Mouse (Mus musculus) CH12.LX (cell line): ENCODE measurements around the gene Zfp423. TPM values are rescaled to one million over a fixed set of nuclear protein-coding genes. Genes with fewer than 3 reads are reported as not detected.

Source experiments
- DNase-seq: peaks from one replicate; pipeline ENCODE4 v3.0.0-alpha.2; 2013; ENCODE audit errors: extremely low read depth
- H3K27ac ChIP-seq: 2 replicates; pipeline ENCODE4 v1.5.1; 2012; ENCODE audit warnings: low read depth, mild to moderate bottlenecking, control low read depth, moderate library complexity; ENCODE audit not compliant: insufficient read depth
- H3K27me3 ChIP-seq: replicated peaks from 2 replicates; pipeline ENCODE3; 2012; ENCODE audit warnings: inconsistent platforms
- H3K36me3 ChIP-seq, 2 experiments: replicated peaks in 1 of 2; 2 replicates each; pipeline versions ENCODE3 to v1.6.1; 2012; ENCODE audit warnings: inconsistent platforms in 1 of 2, low read length in 1 of 2, mild to moderate bottlenecking in 1 of 2, mixed read lengths in 1 of 2, moderate library complexity in 1 of 2; ENCODE audit not compliant: control insufficient read depth in 1 of 2, insufficient read depth in 1 of 2
- H3K4me1 ChIP-seq, 2 experiments: 2 replicates each; pipeline ENCODE4 v1.6.1; 2012; ENCODE audit warnings: inconsistent platforms in 1 of 2, moderate library complexity in 1 of 2; ENCODE audit not compliant: insufficient read depth in 2 of 2, control insufficient read depth in 1 of 2
- H3K4me2 ChIP-seq: 2 replicates; pipeline ENCODE4 v1.6.1; 2012; ENCODE audit warnings: low read depth, mild to moderate bottlenecking, control low read depth; ENCODE audit not compliant: poor library complexity, insufficient read depth, severe bottlenecking
- H3K4me3 ChIP-seq, 3 experiments: fragments of 150-350 bp in 1 of 3; sonication (generic) in 1 of 3; replicated peaks in 1 of 3; 2 replicates each; pipeline versions ENCODE3 to v1.5.1; 2011 to 2012; ENCODE audit warnings: low read depth in 2 of 3, low read length in 2 of 3, mild to moderate bottlenecking in 2 of 3, moderate library complexity in 2 of 3, control low read depth in 1 of 3, improper control_type of control experiment in 1 of 3, inconsistent platforms in 1 of 3, mixed read lengths in 1 of 3; ENCODE audit not compliant: poor library complexity in 1 of 3
- H3K79me2 ChIP-seq: replicated peaks from 2 replicates; pipeline ENCODE4 v1.6.1; 2012; ENCODE audit warnings: mild to moderate bottlenecking, moderate library complexity; ENCODE audit not compliant: control insufficient read depth, poor library complexity, insufficient read depth, severe bottlenecking; ENCODE audit errors: extremely low read depth
- H3K9ac ChIP-seq: 2 replicates; pipeline ENCODE4 v1.6.1; 2012; ENCODE audit warnings: low read depth, mild to moderate bottlenecking, control low read depth, moderate library complexity; ENCODE audit not compliant: insufficient read depth
- H3K9me3 ChIP-seq: replicated peaks from 2 replicates; pipeline ENCODE3; 2012; ENCODE audit warnings: low read length, inconsistent platforms, mixed read lengths
- CHD1 ChIP-seq: IDR thresholded peaks from 2 replicates; pipeline ENCODE4 v1.6.1; 2012; ENCODE audit warnings: low read depth, low read length, improper control_type of control experiment, inconsistent platforms
- CTCF ChIP-seq, 2 experiments: IDR thresholded peaks in 1 of 2; conservative IDR thresholded peaks in 1 of 2; 2 replicates each; pipeline ENCODE4 v1.5.1; 2011 to 2012; ENCODE audit warnings: low read depth in 2 of 2, low read length in 2 of 2, improper control_type of control experiment in 1 of 2, inconsistent platforms in 1 of 2, mild to moderate bottlenecking in 1 of 2, moderate library complexity in 1 of 2
- JUND ChIP-seq: conservative IDR thresholded peaks from 2 replicates; pipeline ENCODE4 v1.6.1; 2011; ENCODE audit warnings: low read depth, low read length, improper control_type of control experiment
- MAFK ChIP-seq: IDR thresholded peaks from 2 replicates; pipeline ENCODE4 v1.6.1; 2011; ENCODE audit warnings: low read length, improper control_type of control experiment; ENCODE audit not compliant: insufficient replicate concordance
- MAZ ChIP-seq: IDR thresholded peaks from 2 replicates; pipeline ENCODE4 v1.6.1; 2012; ENCODE audit warnings: low read depth, mild to moderate bottlenecking, inconsistent platforms, low read length, improper control_type of control experiment, moderate library complexity
- MYC ChIP-seq: IDR thresholded peaks from 2 replicates; pipeline ENCODE4 v1.6.1; 2011; ENCODE audit warnings: low read depth, mild to moderate bottlenecking, improper control_type of control experiment, low read length
- NRF1 ChIP-seq: IDR thresholded peaks from 2 replicates; pipeline ENCODE4 v1.6.1; 2014; ENCODE audit warnings: low read depth, mild to moderate bottlenecking, inconsistent platforms, low read length, improper control_type of control experiment, moderate library complexity
- RAD21 ChIP-seq: IDR thresholded peaks from 2 replicates; pipeline ENCODE4 v1.6.1; 2011; ENCODE audit warnings: low read depth, mild to moderate bottlenecking, low read length, improper control_type of control experiment, moderate library complexity
- SIN3A ChIP-seq: IDR thresholded peaks from 2 replicates; pipeline ENCODE4 v1.6.1; 2012; ENCODE audit warnings: low read length, improper control_type of control experiment, inconsistent platforms
- SMC3 ChIP-seq: IDR thresholded peaks from 2 replicates; pipeline ENCODE4 v1.6.1; 2011; ENCODE audit warnings: low read depth, low read length, improper control_type of control experiment
- TCF12 ChIP-seq: IDR thresholded peaks from 2 replicates; pipeline ENCODE4 v1.6.1; 2014; ENCODE audit warnings: low read depth, mild to moderate bottlenecking, inconsistent platforms, low read length, improper control_type of control experiment
- UBTF ChIP-seq: IDR thresholded peaks from 2 replicates; pipeline ENCODE4 v1.6.1; 2012; ENCODE audit warnings: low read depth, mild to moderate bottlenecking, inconsistent platforms, low read length, improper control_type of control experiment, moderate library complexity
- ZKSCAN1 ChIP-seq: IDR thresholded peaks from 2 replicates; pipeline ENCODE4 v1.6.1; 2012; ENCODE audit warnings: low read depth, inconsistent platforms, low read length, improper control_type of control experiment, borderline replicate concordance
- ZMIZ1 ChIP-seq: IDR thresholded peaks from 2 replicates; pipeline ENCODE4 v1.6.1; 2012; ENCODE audit warnings: low read depth, mild to moderate bottlenecking, inconsistent platforms, low read length, improper control_type of control experiment
- ZNF384 ChIP-seq: IDR thresholded peaks from 2 replicates; pipeline ENCODE4 v1.6.1; 2012; ENCODE audit warnings: low read depth, low read length, improper control_type of control experiment, inconsistent platforms
- dilution Hi-C: fragments of 300-500 bp; cut with MboI; formaldehyde crosslinking; loops from 2 replicates; pipeline ENCODE4 v1.14.3; 2020; ENCODE audit warnings: low sequenced_read_pairs; ENCODE audit not compliant: extremely low pct_unique_long_range_greater_than_20kb, extremely low pct_ligation_motif_present
- in situ Hi-C: fragments of 300-500 bp; cut with MboI; formaldehyde crosslinking; loops from 3 replicates; pipeline ENCODE4 v1.14.3; 2019; ENCODE audit warnings: low sequenced_read_pairs, low pct_ligation_motif_present, low pct_unique_long_range_greater_than_20kb, mixed read lengths
- polyA plus RNA-seq: library from polyadenylated mRNA; unstranded; fragments of >175 nt; gene quantifications from 2 replicates; pipeline ENCODE4 v1.2.1, GENCODE M21; 2012; ENCODE audit warnings: low read depth; ENCODE audit not compliant: insufficient read length
- total RNA-seq, 2 experiments: library from RNA; depleted of rRNA; stranded (reverse); fragments of 300-350 nt in 1 of 2; fragments of >200 nt in 1 of 2; gene quantifications; 2 replicates each; pipeline ENCODE4 v1.2.3; 2012 to 2014

Gene Zfp423
- total and polyA plus RNA-seq, 3 experiments: 0.25 to 2.7 (median 0.32) TPM

DNA sequence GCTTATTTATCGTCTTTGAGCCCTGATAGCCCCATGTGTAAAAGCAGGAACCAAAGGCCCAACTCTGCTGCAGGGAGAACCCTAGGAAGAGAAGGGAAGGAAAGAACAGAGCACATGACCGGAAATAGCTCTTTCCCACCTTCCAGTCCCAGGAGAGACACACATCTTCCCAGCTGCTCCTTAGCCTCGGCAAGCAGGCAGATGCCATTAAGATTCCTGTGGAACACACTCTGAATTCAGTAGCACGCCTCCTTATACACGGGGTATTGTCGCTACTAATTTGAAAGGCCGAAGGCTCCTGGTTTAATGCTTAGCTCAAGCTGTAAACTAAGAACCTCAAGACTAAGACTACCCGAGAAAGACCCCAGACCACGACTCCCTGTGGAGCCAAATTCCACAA lies 128.3 kb downstream of the Zfp423 start:
- Histone ChIP-seq H3K4me3 (no peak overlapping the region), H3K27ac (no peak overlapping the region), H3K9me3 (no peaks in the 10 kb centered on the region), H3K4me2 (no peak overlapping the region), H3K36me3 (no peaks in the 10 kb centered on the region), H3K4me1 (peaks cover 0 to 8% of the 10 kb centered on the region in 2 experiments; a peak in 1 of 4 replicates), H3K79me2 (no peaks in the 10 kb centered on the region), H3K9ac (no peak overlapping the region), H3K27me3 (no peaks in the 10 kb centered on the region)
- TF ChIP-seq JUND (no peak), RAD21 (no peak), TCF12 (no peak), CHD1 (no peak), UBTF (no peak), MYC (no peak), ZMIZ1 (no peak), ZKSCAN1 (no peak), CTCF (conservative IDR thresholded peaks at IDR 0.05 in 1 of 2, IDR thresholded peaks at IDR 0.05 in 1 of 2; ENCODE audit: low read depth in 2 of 2, low read length in 2 of 2) (no peak), MAFK (no peak), NRF1 (no peak), ZNF384 (no peak), MAZ (no peak)
- in situ Hi-C loops: no loop called here
- dilution Hi-C loops: no loop called here
- DNase-seq: no peak

GRCm38 (mm10) chr8:87830200-87830599 lies 129.2 kb downstream of the Zfp423 start:
- no peak overlapping the region for H3K4me3 ChIP-seq
- no peaks in the 10 kb centered on the region for H3K9me3 ChIP-seq
- dilution Hi-C loops (no loop called here), in situ Hi-C loops (no loop called here)
- no peaks in the 10 kb centered on the region for H3K79me2 ChIP-seq
- H3K27ac ChIP-seq: no peak overlapping the region
- H3K4me1 ChIP-seq: no peaks in the 10 kb centered on the region
- H3K4me2 ChIP-seq: no peak overlapping the region
- peak; percentile 24 for DNase-seq
- H3K36me3 ChIP-seq: no peaks in the 10 kb centered on the region
- H3K9ac ChIP-seq: no peak overlapping the region
- TF ChIP-seq RAD21 (peak; percentile 53), CTCF (conservative IDR thresholded peaks at IDR 0.05 in 1 of 2, IDR thresholded peaks at IDR 0.05 in 1 of 2; ENCODE audit: low read depth in 2 of 2, low read length in 2 of 2) (peak in 1 of 2 experiments; percentile 66; a peak in 2 of 4 replicates), SIN3A (no peak), MAZ (no peak), SMC3 (peak; percentile 63)
- H3K27me3 ChIP-seq: no peaks in the 10 kb centered on the region
